Mouse (Mus musculus) left cerebral cortex, adult 18-20 months (tissue): ENCODE data around the gene Polr3g. TPM values are rescaled to one million over a fixed set of nuclear protein-coding genes. Genes with fewer than 3 reads are reported as not detected.
A peak's percentile ranks its signal among the peaks of the same experiment; 100 is the strongest.
"Not testable (repeated sequence)": the region's sequence is repeated elsewhere in the genome, so short reads cannot be mapped to it uniquely, and the experiment has no call there.

Experiments used
- DNase-seq, 2 experiments: peaks; one replicate each; pipeline ENCODE4 v3.0.0; 2021 to 2022; ENCODE audit warnings: low spot score in 2 of 2, mixed read lengths in 1 of 2
- total RNA-seq, 2 experiments: library from RNA; stranded (reverse); gene quantifications; 2 replicates each; pipeline ENCODE4 v1.2.3; 2021

The Polr3g gene
- total RNA-seq, 2 experiments from 2014 or later, result 5.0 to 5.6 TPM

- DNase-seq, result no peak
Observed at GRCm38 (mm10) chr13:81690477-81690876, 20.3 kb downstream of the Polr3g start.

- DNase-seq, result no peak
Observed at GRCm38 (mm10) chr13:81689587-81689986, 21.2 kb downstream of the Polr3g start.

GRCm38 (mm10) chr13:81684884-81685283, 25.9 kb downstream of the Polr3g start:
- DNase-seq, result no peak

GRCm38 (mm10) chr13:81684258-81684657, 26.6 kb downstream of the Polr3g start:
- DNase-seq, result no peak

GRCm38 (mm10) chr13:81683107-81683506, 27.7 kb downstream of the Polr3g start:
- DNase-seq, result no peak

GRCm38 (mm10) chr13:81675333-81675732, 35.5 kb downstream of the Polr3g start:
- DNase-seq, result no peak

- no peak for DNase-seq
Observed at GRCm38 (mm10) chr13:81667713-81668112, 43.1 kb downstream of the Polr3g start.

GRCm38 (mm10) chr13:81664331-81664698, 46.5 kb downstream of the Polr3g start:
- no peak for DNase-seq

GRCm38 (mm10) chr13:81663566-81664330, 47.1 kb downstream of the Polr3g start:
- no peak for DNase-seq

- DNase-seq, result no peak
Observed at GRCm38 (mm10) chr13:81658053-81658752, 52.6 kb downstream of the Polr3g start.

- DNase-seq, result peak; percentile 94 to 95
Observed at GRCm38 (mm10) chr13:81657351-81658052, 53.3 kb downstream of the Polr3g start, which contains the start of gene Lysmd3. Gene Lysmd3 (plus strand): TSS chr13:81657663.

GRCm38 (mm10) chr13:81657008-81657350, 53.8 kb downstream of the Polr3g start:
- no peak for DNase-seq

GRCm38 (mm10) chr13:81656091-81656850, 54.5 kb downstream of the Polr3g start:
- no peak for DNase-seq

- DNase-seq, result not testable (repeated sequence)
Observed at GRCm38 (mm10) chr13:81650382-81650781, 60.4 kb downstream of the Polr3g start.

- no peak for DNase-seq
Observed at GRCm38 (mm10) chr13:81646348-81646747, 64.5 kb downstream of the Polr3g start.

- no peak for DNase-seq
Observed at GRCm38 (mm10) chr13:81644047-81644565, 66.7 kb downstream of the Polr3g start.

GRCm38 (mm10) chr13:81642491-81643149, 68.2 kb downstream of the Polr3g start:
- DNase-seq, result no peak

GRCm38 (mm10) chr13:81641289-81642045, 69.3 kb downstream of the Polr3g start:
- peak; percentile 57 to 63 for DNase-seq

- DNase-seq, result no peak
Observed at GRCm38 (mm10) chr13:81640881-81641280, 69.9 kb downstream of the Polr3g start.

- DNase-seq, result no peak
Observed at GRCm38 (mm10) chr13:81639624-81640023, 71.2 kb downstream of the Polr3g start.
